In genomic region chr3:92466576-92466975, GRCm38 (mm10) we compare ENCODE assay signal across 27 mouse cellular contexts. TPM values are rescaled to one million over a fixed set of nuclear protein-coding genes. Genes with fewer than 3 reads are reported as not detected.
"Had no signal": no experiment of that assay in that cellular context is flagged by ENCODE, and none has a peak within 500 bp of the region (broad histone marks: within the 10 kb centered on the region; RNA-seq: fewer than 3 reads in every experiment).

No protein-coding gene starts in this region.

- ATAC-seq: hindbrain, postnatal 0 days; intestine, embryonic 16.5 days had no signal

- DNase-seq: gastrocnemius, adult 2 months; gastrocnemius, postnatal 10 days; gastrocnemius, postnatal 25 days; heart, adult 18-20 months; heart, postnatal 14 days; heart, postnatal 36 days; kidney, adult 11 months; kidney, adult 2 months; kidney, adult 9 months; kidney, postnatal 14 days; kidney, postnatal 36 days; layer of hippocampus, adult 9-11 months; layer of hippocampus, postnatal 36 days; liver; liver, embryonic 13.5 days had no signal

RNA-seq across cellular contexts. Expression of gene Sprr3, which starts 8.1 kb away (rescaled TPM):
- total RNA-seq: gastrocnemius, adult 2 months; gastrocnemius, postnatal 10 days; gastrocnemius, postnatal 25 days; gastrocnemius, postnatal 4 days; heart, adult 18-20 months; heart, adult 8-10 months; heart, postnatal 14 days; heart, postnatal 36 days; hematopoietic stem cell, adult 5-6 weeks; hindbrain, postnatal 0 days; layer of hippocampus, adult 18-20 months; layer of hippocampus, adult 8-10 months; layer of hippocampus, postnatal 14 days; layer of hippocampus, postnatal 36 days; left cerebral cortex, adult 18-20 months; left cerebral cortex, adult 8-10 months; left cerebral cortex, postnatal 14 days; left cerebral cortex, postnatal 36 days had no signal

RNA-seq across cellular contexts. Expression of gene Sprr1a, which starts 19.1 kb away (rescaled TPM):
- total RNA-seq: gastrocnemius, adult 2 months; gastrocnemius, postnatal 10 days; gastrocnemius, postnatal 25 days; gastrocnemius, postnatal 4 days; heart, adult 18-20 months; heart, postnatal 14 days; heart, postnatal 36 days; hematopoietic stem cell, adult 5-6 weeks; hindbrain, postnatal 0 days; layer of hippocampus, adult 18-20 months; layer of hippocampus, adult 8-10 months; layer of hippocampus, postnatal 14 days; layer of hippocampus, postnatal 36 days; left cerebral cortex, adult 18-20 months; left cerebral cortex, adult 8-10 months; left cerebral cortex, postnatal 14 days; left cerebral cortex, postnatal 36 days had no signal

RNA-seq across cellular contexts. Expression of gene Sprr1b, which starts 28.0 kb away (rescaled TPM):
- total RNA-seq: gastrocnemius, adult 2 months; gastrocnemius, postnatal 10 days; gastrocnemius, postnatal 25 days; gastrocnemius, postnatal 4 days; heart, adult 18-20 months; heart, adult 8-10 months; heart, postnatal 14 days; heart, postnatal 36 days; hematopoietic stem cell, adult 5-6 weeks; hindbrain, postnatal 0 days; layer of hippocampus, adult 18-20 months; layer of hippocampus, adult 8-10 months; layer of hippocampus, postnatal 14 days; layer of hippocampus, postnatal 36 days; left cerebral cortex, adult 18-20 months; left cerebral cortex, adult 8-10 months; left cerebral cortex, postnatal 14 days; left cerebral cortex, postnatal 36 days had no signal

RNA-seq across cellular contexts. Expression of gene Sprr4, which starts 33.7 kb away (rescaled TPM):
- total RNA-seq: gastrocnemius, adult 2 months; gastrocnemius, postnatal 10 days; gastrocnemius, postnatal 25 days; gastrocnemius, postnatal 4 days; heart, adult 18-20 months; heart, adult 8-10 months; heart, postnatal 14 days; heart, postnatal 36 days; hematopoietic stem cell, adult 5-6 weeks; hindbrain, postnatal 0 days; layer of hippocampus, adult 18-20 months; layer of hippocampus, adult 8-10 months; layer of hippocampus, postnatal 14 days; layer of hippocampus, postnatal 36 days; left cerebral cortex, adult 18-20 months; left cerebral cortex, adult 8-10 months; left cerebral cortex, postnatal 14 days; left cerebral cortex, postnatal 36 days had no signal

RNA-seq across cellular contexts. Expression of gene Sprr2k, which starts 34.2 kb away (rescaled TPM):
- total RNA-seq: gastrocnemius, adult 2 months; gastrocnemius, postnatal 10 days; gastrocnemius, postnatal 25 days; gastrocnemius, postnatal 4 days; heart, adult 18-20 months; heart, adult 8-10 months; heart, postnatal 14 days; heart, postnatal 36 days; hematopoietic stem cell, adult 5-6 weeks; hindbrain, postnatal 0 days; layer of hippocampus, adult 18-20 months; layer of hippocampus, adult 8-10 months; layer of hippocampus, postnatal 14 days; layer of hippocampus, postnatal 36 days; left cerebral cortex, adult 18-20 months; left cerebral cortex, adult 8-10 months; left cerebral cortex, postnatal 14 days; left cerebral cortex, postnatal 36 days had no signal
